Comparison of ENCODE assay signal across 8 mouse cellular contexts in the genomic region with DNA sequence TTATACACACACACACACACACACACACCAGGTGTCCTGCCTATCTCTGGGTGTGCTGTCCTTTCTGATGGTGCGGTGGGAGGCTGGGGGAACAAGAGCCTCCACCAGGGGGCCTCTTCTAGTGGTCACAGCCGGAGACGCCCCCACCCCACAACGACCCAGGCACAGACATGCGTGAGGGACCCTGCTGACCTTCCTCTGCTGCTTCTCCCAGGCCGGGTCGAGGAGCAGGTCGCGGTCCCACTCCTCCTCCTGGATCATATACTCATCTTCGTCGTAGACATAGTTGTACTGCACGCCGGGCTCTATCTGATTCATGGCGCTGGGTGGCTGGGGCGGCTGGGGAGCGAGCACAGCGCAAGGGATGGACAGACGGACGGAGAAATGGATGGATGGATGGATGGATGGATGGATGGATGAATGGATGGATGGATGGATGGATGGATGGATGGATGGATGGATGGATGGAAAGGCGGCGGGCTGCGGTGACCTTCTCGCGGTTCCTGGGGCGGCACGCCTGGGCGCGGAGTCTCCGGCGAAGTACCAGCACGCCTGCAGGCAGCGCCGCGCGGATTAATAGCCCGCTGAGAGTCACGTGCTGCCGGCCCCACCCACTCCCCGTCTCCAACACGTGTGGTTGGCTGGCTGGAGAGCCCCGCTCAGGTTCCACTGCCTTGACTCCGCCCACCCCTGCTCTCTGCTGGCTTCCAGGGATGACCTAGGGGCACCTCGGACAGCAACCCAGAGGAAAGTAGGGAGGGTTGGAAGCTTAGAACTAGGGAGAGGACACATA. TPM values are rescaled to one million over a fixed set of nuclear protein-coding genes. Genes with fewer than 3 reads are reported as not detected.
A peak's percentile ranks its signal among the peaks of the same experiment; 100 is the strongest.
DNase-seq lines count a peak whose midpoint lies in the region; ATAC-seq and TF ChIP-seq lines count a peak whose summit lies in the region.

Gene Actn2, minus strand, starts transcription at position 578 of the 793 bp plus-strand sequence.

- H3K27ac ChIP-seq in embryonic facial prominence, embryonic 12.5 days = no peak within 1 kb of the TSS
- H3K27ac ChIP-seq in intestine, postnatal 0 days (ENCODE audit: low read depth, low read length) = no peak within 1 kb of the TSS
- peak within 1 kb of the TSS; percentile 79 for H3K27ac ChIP-seq in midbrain, embryonic 10.5 days (replicated peaks)

- H3K4me1 ChIP-seq in embryonic facial prominence, embryonic 12.5 days = 0 out of 2 replicates have a peak, but pooled peaks cover 7% of the 10 kb centered on the region
- H3K4me1 ChIP-seq in intestine, postnatal 0 days (replicated peaks; ENCODE audit: control insufficient read depth, insufficient read depth, low read length) = 0 out of 2 replicates have a peak, but pooled peaks cover 2% of the 10 kb centered on the region
- H3K4me1 ChIP-seq in midbrain, embryonic 10.5 days = peaks cover 14% of the 10 kb centered on the region

- H3K4me3 ChIP-seq in embryonic facial prominence, embryonic 12.5 days = peak within 1 kb of the TSS; percentile 38
- H3K4me3 ChIP-seq in intestine, postnatal 0 days (ENCODE audit: low read depth, low read length) = peak within 1 kb of the TSS; percentile 16; the same call in 1 of the 2 replicates
- H3K4me3 ChIP-seq in midbrain, embryonic 10.5 days = peak within 1 kb of the TSS; percentile 59

- TF ChIP-seq CTCF in intestine, postnatal 0 days (IDR thresholded peaks at IDR 0.05; ENCODE audit: low read depth) = peak; percentile 42

- DNase-seq in adrenal gland, postnatal 4 days (ENCODE audit: low spot score in 2 of 2) = peak; percentile 50 to 59
- peak; percentile 85 to 88 for DNase-seq in heart, adult 18-20 months
- DNase-seq in left cerebral cortex, postnatal 4 days = peak; percentile 76
- peak; percentile 90 for DNase-seq in midbrain, embryonic 10.5 days (ENCODE audit: low spot score)
- DNase-seq in right cerebral cortex, postnatal 4 days = peak; percentile 78
- DNase-seq in urinary bladder, postnatal 4 days (ENCODE audit: low spot score in 2 of 2) = peak; percentile 65 to 82

- peak; percentile 96 for ATAC-seq in embryonic facial prominence, embryonic 12.5 days (ENCODE audit: insufficient number of reproducible peaks, insufficient read depth, low FRiP score, low TSS enrichment)
- peak; percentile 91 for ATAC-seq in intestine, postnatal 0 days

- under 1% methylated on average over 37 of the region's 43 CpGs for WGBS in embryonic facial prominence, embryonic 12.5 days
- under 1% methylated on average over 39 of the region's 43 CpGs for WGBS in intestine, postnatal 0 days
- WGBS in midbrain, embryonic 10.5 days = under 1% methylated on average over 38 of the region's 43 CpGs

- no peaks in the 10 kb centered on the region for H3K27me3 ChIP-seq in embryonic facial prominence, embryonic 12.5 days
- no peaks in the 10 kb centered on the region for H3K27me3 ChIP-seq in intestine, postnatal 0 days (replicated peaks; ENCODE audit: control insufficient read depth, insufficient read depth, low read length)
- peaks cover 9% of the 10 kb centered on the region for H3K27me3 ChIP-seq in midbrain, embryonic 10.5 days (ENCODE audit: low read depth, poor library complexity, severe bottlenecking)

- peak within 1 kb of the TSS; percentile 58 for H3K9ac ChIP-seq in embryonic facial prominence, embryonic 12.5 days
- H3K9ac ChIP-seq in intestine, postnatal 0 days (ENCODE audit: low read depth, low read length) = no peak within 1 kb of the TSS

- H3K9me3 ChIP-seq in embryonic facial prominence, embryonic 12.5 days = no peaks in the 10 kb centered on the region
- H3K9me3 ChIP-seq in intestine, postnatal 0 days (ENCODE audit: control insufficient read depth) = no peaks in the 10 kb centered on the region
- H3K9me3 ChIP-seq in midbrain, embryonic 10.5 days (replicated peaks) = no peaks in the 10 kb centered on the region

- intact Hi-C loops in left cerebral cortex, postnatal 4 days (cut with DNase I) = no loop called here

- peak within 1 kb of the TSS; percentile 82 for H3K4me2 ChIP-seq in embryonic facial prominence, embryonic 12.5 days (replicated peaks)
- H3K4me2 ChIP-seq in intestine, postnatal 0 days (replicated peaks; ENCODE audit: low read depth) = peak within 1 kb of the TSS; percentile 54

- no peaks in the 10 kb centered on the region for H3K36me3 ChIP-seq in embryonic facial prominence, embryonic 12.5 days
- H3K36me3 ChIP-seq in intestine, postnatal 0 days (ENCODE audit: control insufficient read depth, insufficient read depth) = no peaks in the 10 kb centered on the region
- no peaks in the 10 kb centered on the region for H3K36me3 ChIP-seq in midbrain, embryonic 10.5 days

RNA-seq across cellular contexts. Expression of gene Actn2, which starts in this region (rescaled TPM):
- 10 to 100 TPM; 22.6 to 76.2 TPM for total RNA-seq in adrenal gland, postnatal 4 days (2021)
- 33.6 and 36.1 TPM in 2 replicates for polyA plus RNA-seq in embryonic facial prominence, embryonic 12.5 days (2016; fragmentation: Nextera tagmentation; extraction: Ambion mirVana)
- total RNA-seq in heart, adult 18-20 months (2021) = 1,000 to 10,000 TPM; 1,714 to 1,786 TPM
- polyA plus RNA-seq in intestine, postnatal 0 days (2015; fragmentation: Nextera tagmentation; extraction: Ambion mirVana) = 1.2 and 1.5 TPM in 2 replicates
- 10 to 100 TPM; 12.3 to 15.2 TPM for total RNA-seq in left cerebral cortex, postnatal 4 days (2021)
- 1.6 and 1.8 TPM in 2 replicates for polyA plus RNA-seq in midbrain, embryonic 10.5 days (2016; fragmentation: Nextera tagmentation; extraction: Ambion mirVana)

Comparison
In these comparisons a context has a peak if more than half of its experiments do, and no peak if none do; other contexts are left out.
1. RNA of gene Actn2 (total RNA-seq): 1,714 to 1,786 TPM in heart, adult 18-20 months; 22.6 to 76.2 TPM in adrenal gland, postnatal 4 days and 12.3 to 15.2 TPM in left cerebral cortex, postnatal 4 days; every median in the first group is over 10 times any median in the second.
2. RNA of gene Actn2 (polyA plus RNA-seq): 33.6 to 36.1 TPM in embryonic facial prominence, embryonic 12.5 days; 1.6 to 1.8 TPM in midbrain, embryonic 10.5 days and 1.2 to 1.5 TPM in intestine, postnatal 0 days; every median in the first group is over 10 times any median in the second.
3. Peak in every context shown above with its lines, with median percentiles within 50 percentile points of each other: DNase-seq and H3K4me3 ChIP-seq.